Mouse (Mus musculus) E14TG2a.4 (cell line): ENCODE results near the gene Tstd1.

Source experiments
- H3K27me3 ChIP-seq: 2 replicates; pipeline ENCODE4 v1.6.1; 2014; ENCODE audit warnings: low read length, control low read depth; ENCODE audit not compliant: insufficient read depth
- H3K36me3 ChIP-seq: 2 replicates; pipeline ENCODE4 v1.6.1; 2014; ENCODE audit warnings: low read length, control low read depth; ENCODE audit not compliant: insufficient read depth
- H3K4me1 ChIP-seq: replicated peaks from 2 replicates; pipeline ENCODE4 v1.6.1; 2014; ENCODE audit warnings: low read depth, low read length, control low read depth
- H3K4me3 ChIP-seq: replicated peaks from 2 replicates; pipeline ENCODE4 v1.5.1; 2014; ENCODE audit warnings: mild to moderate bottlenecking, low read length
- H3K9me3 ChIP-seq: 2 replicates; pipeline ENCODE4 v1.6.1; 2014; ENCODE audit warnings: low read length, control low read depth
- CTCF ChIP-seq: conservative IDR thresholded peaks from 2 replicates; pipeline ENCODE4 v1.5.1; 2014; ENCODE audit warnings: low read length
- NANOG ChIP-seq: IDR thresholded peaks from 2 replicates; pipeline ENCODE4 v1.6.1; 2014; ENCODE audit warnings: borderline replicate concordance, low read length, mixed read lengths
- POU5F1 ChIP-seq: IDR thresholded peaks from 2 replicates; pipeline ENCODE4 v1.6.1; 2014; ENCODE audit warnings: low read length, borderline replicate concordance

Tstd1 gene

GRCm38 (mm10) chr1:171410947-171411484 is 7.7 kb upstream of the Tstd1 start, which contains the start of gene Usf1:
Gene Usf1, plus strand, starts transcription at chr1:171411313.
- TF ChIP-seq NANOG (no peak), POU5F1 (no peak), CTCF (no peak)
- H3K9me3 ChIP-seq = no peaks in the 10 kb centered on the region
- no peaks in the 10 kb centered on the region for H3K27me3 ChIP-seq
- peaks cover 27% of the 10 kb centered on the region for H3K36me3 ChIP-seq
- peak within 1 kb of the TSS; percentile 99 for H3K4me3 ChIP-seq
- H3K4me1 ChIP-seq = peaks cover 49% of the 10 kb centered on the region

DNA sequence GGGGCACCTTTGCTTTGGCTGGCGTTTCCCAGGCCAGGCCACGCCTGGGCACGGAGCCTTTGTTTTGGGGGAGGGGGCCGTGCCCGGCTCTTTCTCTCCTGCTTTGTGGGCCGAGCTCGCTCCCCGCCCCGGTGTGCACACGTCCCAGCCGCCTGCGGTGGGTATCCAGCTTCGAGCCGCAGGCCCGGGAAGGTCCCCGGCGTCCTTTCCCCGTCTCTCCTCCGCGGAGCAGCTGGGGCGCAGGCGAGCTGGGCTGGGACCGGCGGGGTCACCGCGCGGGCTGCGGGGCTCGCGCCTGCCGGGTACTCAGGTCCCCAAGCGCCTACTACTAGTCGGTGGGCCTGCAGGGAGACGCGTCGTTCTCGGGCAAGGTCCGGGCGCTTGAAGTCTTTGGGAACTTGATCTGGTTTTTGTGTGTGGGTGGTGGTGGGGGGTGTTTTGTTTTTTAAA is 7.2 kb upstream of the Tstd1 start:
- H3K27me3 ChIP-seq = no peaks in the 10 kb centered on the region
- peaks cover 32% of the 10 kb centered on the region for H3K36me3 ChIP-seq
- TF ChIP-seq CTCF (no peak), POU5F1 (no peak), NANOG (no peak)
- H3K4me1 ChIP-seq = peaks cover 54% of the 10 kb centered on the region
- H3K9me3 ChIP-seq = no peaks in the 10 kb centered on the region
- peak overlapping the region; percentile 99 for H3K4me3 ChIP-seq

DNA sequence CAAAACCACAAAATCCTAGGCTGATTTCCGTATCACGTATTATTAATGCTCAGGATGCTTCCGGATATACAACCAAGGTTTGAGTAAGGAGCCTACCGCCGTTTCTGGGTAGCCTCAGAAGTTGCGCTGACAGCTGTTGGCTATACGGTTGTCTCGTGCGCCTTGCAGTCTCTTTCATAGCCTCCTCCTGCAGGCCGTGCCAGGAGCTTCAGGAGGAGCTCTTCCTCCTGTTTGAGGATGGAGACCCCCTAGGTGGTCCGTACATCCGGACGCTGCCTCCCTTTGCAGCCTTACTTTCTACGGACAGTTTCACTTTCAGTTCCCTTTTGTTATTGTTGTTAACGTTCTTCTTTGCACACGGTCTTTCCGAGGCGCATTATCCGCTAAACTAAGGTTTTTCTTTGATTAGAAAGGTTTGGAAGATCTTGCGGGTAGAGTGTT is 6.7 kb upstream of the Tstd1 start:
- Histone ChIP-seq H3K9me3 (no peaks in the 10 kb centered on the region), H3K27me3 (no peaks in the 10 kb centered on the region), H3K4me1 (peaks cover 59% of the 10 kb centered on the region), H3K4me3 (peak overlapping the region; percentile 99), H3K36me3 (peaks cover 36% of the 10 kb centered on the region)
- TF ChIP-seq POU5F1 (no peak), CTCF (no peak), NANOG (no peak)

DNA sequence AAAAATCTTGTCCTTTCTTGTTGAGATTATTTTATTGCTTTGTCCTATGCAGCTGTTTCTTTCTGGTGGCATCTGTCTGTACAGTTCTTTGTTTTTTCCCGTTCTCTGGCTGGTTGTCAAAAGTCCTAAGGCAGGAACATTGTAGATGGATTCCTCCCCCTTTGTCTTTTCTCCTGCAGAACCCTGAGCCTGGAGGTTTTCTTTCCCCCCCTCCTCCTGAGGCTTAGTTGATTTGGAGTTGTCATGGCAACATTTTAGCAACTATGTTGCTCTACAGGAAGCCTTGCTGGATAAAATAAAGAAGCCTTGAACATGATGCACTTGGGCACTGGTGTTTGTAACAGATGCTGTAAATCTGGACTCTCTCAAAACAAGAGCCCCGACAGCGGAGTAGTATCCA is 6.2 kb upstream of the Tstd1 start:
- peak overlapping the region; percentile 99 for H3K4me3 ChIP-seq
- peaks cover 37% of the 10 kb centered on the region for H3K36me3 ChIP-seq
- no peaks in the 10 kb centered on the region for H3K9me3 ChIP-seq
- peaks cover 63% of the 10 kb centered on the region for H3K4me1 ChIP-seq
- TF ChIP-seq CTCF (no peak), NANOG (no peak), POU5F1 (no peak)
- H3K27me3 ChIP-seq = no peaks in the 10 kb centered on the region

DNA sequence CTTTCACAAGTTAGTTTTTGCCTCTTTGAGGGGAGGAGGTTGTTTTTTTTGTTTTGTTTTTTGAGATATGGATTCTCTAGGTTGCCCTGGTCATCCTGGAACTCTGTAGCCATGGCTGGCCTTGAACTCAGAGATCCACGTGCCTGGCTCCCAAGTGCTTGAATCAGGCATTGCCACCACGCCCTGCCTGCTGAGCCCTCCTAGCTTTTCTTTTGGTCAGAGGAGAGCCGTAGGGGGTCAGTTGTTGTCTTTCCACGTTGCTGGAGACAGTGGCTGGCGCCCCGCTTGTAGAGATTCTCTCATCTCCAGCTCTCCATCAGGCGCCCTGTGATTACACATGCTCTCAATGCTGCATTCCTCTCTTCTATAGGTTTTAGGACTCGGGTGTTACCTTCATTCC is 5.1 kb upstream of the Tstd1 start:
- peak overlapping the region; percentile 99 for H3K4me3 ChIP-seq
- no peaks in the 10 kb centered on the region for H3K9me3 ChIP-seq
- TF ChIP-seq NANOG (no peak), POU5F1 (no peak), CTCF (no peak)
- H3K36me3 ChIP-seq = peaks cover 43% of the 10 kb centered on the region
- no peaks in the 10 kb centered on the region for H3K27me3 ChIP-seq
- H3K4me1 ChIP-seq = peaks cover 73% of the 10 kb centered on the region

DNA sequence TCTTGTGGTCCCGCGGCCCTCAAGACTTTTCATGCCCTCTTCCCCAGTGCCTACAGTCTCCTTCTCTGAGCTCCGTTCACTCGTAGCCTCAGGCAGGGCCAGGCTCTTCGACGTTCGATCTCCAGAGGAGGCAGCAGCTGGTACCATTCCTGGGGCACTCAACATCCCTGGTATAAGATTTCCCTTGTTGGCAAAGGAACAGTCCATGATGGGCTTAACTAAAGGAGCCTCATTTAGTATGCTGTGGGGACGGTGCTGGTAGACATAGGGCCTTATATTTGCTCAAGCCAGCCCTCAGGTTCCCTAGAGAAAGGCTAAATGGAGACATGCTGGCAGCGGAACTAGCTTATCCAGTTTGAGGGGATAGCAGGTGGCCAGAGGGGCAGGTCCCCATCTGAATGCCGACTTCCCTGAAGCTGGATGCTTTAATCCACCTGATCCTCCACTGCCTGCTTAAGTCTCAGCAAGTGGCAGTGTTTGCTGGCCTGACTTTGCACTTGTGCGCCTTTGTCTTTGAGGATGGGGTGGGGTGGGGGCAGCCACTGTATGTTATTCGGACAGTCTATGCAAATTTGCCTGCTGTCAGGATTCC is 715 bp downstream of the Tstd1 start:
- TF ChIP-seq POU5F1 = no peak
- no peak for TF ChIP-seq CTCF
- TF ChIP-seq NANOG = no peak
- Histone ChIP-seq H3K4me3 (peak overlapping the region; percentile 43), H3K9me3 (no peaks in the 10 kb centered on the region), H3K4me1 (peaks cover 69% of the 10 kb centered on the region), H3K27me3 (no peaks in the 10 kb centered on the region), H3K36me3 (peaks cover 68% of the 10 kb centered on the region)

DNA sequence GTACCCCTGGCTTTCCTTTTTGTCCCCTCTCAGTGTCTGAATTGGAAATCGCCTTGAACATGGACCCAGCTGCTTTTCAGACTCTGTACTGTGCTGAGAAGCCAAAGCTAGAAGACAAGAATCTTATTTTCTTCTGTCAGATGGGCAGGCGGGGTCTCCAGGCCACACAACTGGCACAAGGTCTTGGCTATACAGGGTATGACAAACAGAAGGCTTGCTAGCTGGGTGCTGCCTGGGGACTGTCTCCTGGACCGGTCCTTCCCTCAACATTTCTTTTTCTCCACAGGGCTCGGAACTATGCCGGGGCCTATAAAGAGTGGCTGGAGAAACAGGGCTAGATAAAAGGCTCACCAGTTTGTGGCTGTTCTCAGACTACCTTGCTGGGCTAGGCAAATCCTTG is 1.2 kb downstream of the Tstd1 start:
- TF ChIP-seq POU5F1 = no peak
- H3K9me3 ChIP-seq = no peaks in the 10 kb centered on the region
- peak overlapping the region; percentile 43 for H3K4me3 ChIP-seq
- peaks cover 67% of the 10 kb centered on the region for H3K4me1 ChIP-seq
- no peaks in the 10 kb centered on the region for H3K27me3 ChIP-seq
- peaks cover 66% of the 10 kb centered on the region for H3K36me3 ChIP-seq

GRCm38 (mm10) chr1:171422504-171423095 is 3.9 kb downstream of the Tstd1 start:
- Histone ChIP-seq H3K4me1 (peaks cover 60% of the 10 kb centered on the region), H3K9me3 (no peaks in the 10 kb centered on the region)

More at GRCm38 (mm10) chr1:171422504-171423095, 3.9 kb downstream of the Tstd1 start:
- Histone ChIP-seq H3K27me3 (no peaks in the 10 kb centered on the region), H3K4me3 (no peak overlapping the region), H3K36me3 (peaks cover 40% of the 10 kb centered on the region)
- no peak for TF ChIP-seq NANOG
